ENCODE assay signal across 8 mouse cellular contexts in genomic region chr4:143349484-143349906, GRCm38 (mm10). TPM values are rescaled to one million over a fixed set of nuclear protein-coding genes. Genes with fewer than 3 reads are reported as not detected.
A peak's percentile ranks its signal among the peaks of the same experiment; 100 is the strongest.
DNase-seq lines count a peak whose midpoint lies in the region; ATAC-seq and TF ChIP-seq lines count a peak whose summit lies in the region.

Gene Lrrc38 (plus strand): TSS chr4:143349757.

- 0% methylated on average over 18 of the region's 19 CpGs for WGBS in forebrain, embryonic 11.5 days
- WGBS in hindbrain, embryonic 15.5 days: 1% methylated on average over 19 of the region's 19 CpGs
- WGBS in midbrain, embryonic 13.5 days: under 1% methylated on average over 19 of the region's 19 CpGs

- H3K36me3 ChIP-seq in forebrain, embryonic 11.5 days (ENCODE audit: control insufficient read depth, insufficient read depth, low read length): no peaks in the 10 kb centered on the region
- H3K36me3 ChIP-seq in hindbrain, embryonic 15.5 days: no peaks in the 10 kb centered on the region
- H3K36me3 ChIP-seq in midbrain, embryonic 13.5 days: no peaks in the 10 kb centered on the region

- no peak for DNase-seq in layer of hippocampus, adult 2 months (ENCODE audit: low spot score in 2 of 2)
- DNase-seq in layer of hippocampus, adult 8-10 months (ENCODE audit: low spot score in 2 of 2): no peak
- DNase-seq in brain, adult 2 months (ENCODE audit: low read depth, low spot score): peak; percentile 50
- peak; percentile 58 for DNase-seq in forebrain, embryonic 11.5 days (ENCODE audit: low spot score)
- DNase-seq in thymus, postnatal 25 days: no peak
- DNase-seq in frontal cortex, postnatal 14 days (ENCODE audit: low spot score in 2 of 2): no peak

- peaks cover 10% of the 10 kb centered on the region for H3K4me1 ChIP-seq in forebrain, embryonic 11.5 days (replicated peaks; ENCODE audit: control insufficient read depth, insufficient read depth, low read length)
- peaks cover 18% of the 10 kb centered on the region for H3K4me1 ChIP-seq in hindbrain, embryonic 15.5 days (replicated peaks)
- H3K4me1 ChIP-seq in midbrain, embryonic 13.5 days (replicated peaks): peaks cover 16% of the 10 kb centered on the region

- H3K4me3 ChIP-seq in layer of hippocampus, adult 2 months: peak within 1 kb of the TSS; percentile 53
- H3K4me3 ChIP-seq in forebrain, embryonic 11.5 days (ENCODE audit: low read depth, low read length): peak within 1 kb of the TSS; percentile 35
- peak within 1 kb of the TSS; percentile 52 for H3K4me3 ChIP-seq in hindbrain, embryonic 15.5 days
- peak within 1 kb of the TSS; percentile 54 for H3K4me3 ChIP-seq in midbrain, embryonic 13.5 days (replicated peaks)

- H3K4me2 ChIP-seq in forebrain, embryonic 11.5 days (ENCODE audit: low read depth, low read length, severe bottlenecking): peak within 1 kb of the TSS; percentile 80
- peak within 1 kb of the TSS; percentile 99 for H3K4me2 ChIP-seq in hindbrain, embryonic 15.5 days
- H3K4me2 ChIP-seq in midbrain, embryonic 13.5 days (replicated peaks): peak within 1 kb of the TSS; percentile 98

- peak within 1 kb of the TSS; percentile 27; the same call in 1 of the 2 replicates for H3K9ac ChIP-seq in forebrain, embryonic 11.5 days (ENCODE audit: low read length)
- H3K9ac ChIP-seq in hindbrain, embryonic 15.5 days: peak within 1 kb of the TSS; percentile 48
- peak within 1 kb of the TSS; percentile 59 for H3K9ac ChIP-seq in midbrain, embryonic 13.5 days (replicated peaks)

- peak within 1 kb of the TSS; percentile 36; the same call in 1 of the 2 replicates for H3K27ac ChIP-seq in layer of hippocampus, adult 2 months
- no peak within 1 kb of the TSS for H3K27ac ChIP-seq in forebrain, embryonic 11.5 days (ENCODE audit: low read depth, low read length)
- H3K27ac ChIP-seq in hindbrain, embryonic 15.5 days (replicated peaks): no peak within 1 kb of the TSS
- H3K27ac ChIP-seq in midbrain, embryonic 13.5 days: no peak within 1 kb of the TSS

- no peak for TF ChIP-seq CTCF in layer of hippocampus, adult 2 months (conservative IDR thresholded peaks at IDR 0.05)

- peak; percentile 45 for ATAC-seq in forebrain, embryonic 11.5 days (replicated peaks; ENCODE audit: low FRiP score)
- ATAC-seq in hindbrain, embryonic 15.5 days (ENCODE audit: low FRiP score, low read depth): peak; percentile 17; the same call in 1 of the 2 replicates
- ATAC-seq in midbrain, embryonic 13.5 days: peak; percentile 31

- H3K9me3 ChIP-seq in forebrain, embryonic 11.5 days (ENCODE audit: control insufficient read depth, low read length): no peaks in the 10 kb centered on the region
- H3K9me3 ChIP-seq in hindbrain, embryonic 15.5 days: no peaks in the 10 kb centered on the region
- no peaks in the 10 kb centered on the region for H3K9me3 ChIP-seq in midbrain, embryonic 13.5 days

- peaks cover 37% of the 10 kb centered on the region for H3K27me3 ChIP-seq in forebrain, embryonic 11.5 days (ENCODE audit: control insufficient read depth, insufficient read depth, low read length)
- peaks cover 40% of the 10 kb centered on the region for H3K27me3 ChIP-seq in hindbrain, embryonic 15.5 days
- peaks cover 55% of the 10 kb centered on the region for H3K27me3 ChIP-seq in midbrain, embryonic 13.5 days

RNA-seq across cellular contexts. Expression of gene Lrrc38, which starts in this region (rescaled TPM):
- total RNA-seq in layer of hippocampus, adult 2 months (2021): 1 to 10 TPM in 1 of 2 experiments, under 1 TPM in 1; 0.82 to 1.4 TPM
- total RNA-seq in layer of hippocampus, adult 8-10 months (2022): 1 to 10 TPM in 2 of 4 experiments, under 1 TPM in 2; 0.78 to 1.5 (median 1.1) TPM
- polyA plus RNA-seq in forebrain, embryonic 11.5 days (2014; fragmentation: Nextera tagmentation; extraction: Ambion mirVana): not detected in 2 replicates
- polyA plus RNA-seq in hindbrain, embryonic 15.5 days (2015; fragmentation: Nextera tagmentation; extraction: Ambion mirVana): 0.33 and 0.43 TPM in 2 replicates
- polyA plus RNA-seq in midbrain, embryonic 13.5 days (2015; fragmentation: Nextera tagmentation; extraction: Ambion mirVana): 0.19 and 0.28 TPM in 2 replicates

Comparison
In these comparisons a context has a peak if more than half of its experiments do, and no peak if none do; other contexts are left out.
1. Peak in DNase-seq, ATAC-seq, H3K4me3 ChIP-seq, H3K9ac ChIP-seq and H3K4me2 ChIP-seq in forebrain, embryonic 11.5 days; RNA of the gene not detected or under 1 TPM.
2. Peak in ATAC-seq, H3K4me3 ChIP-seq, H3K9ac ChIP-seq and H3K4me2 ChIP-seq in hindbrain, embryonic 15.5 days; RNA of the gene not detected or under 1 TPM.
3. Peak in ATAC-seq, H3K4me3 ChIP-seq, H3K9ac ChIP-seq and H3K4me2 ChIP-seq in midbrain, embryonic 13.5 days; RNA of the gene not detected or under 1 TPM.